Mouse (Mus musculus) left cerebral cortex, postnatal 36 days (tissue): Measurements from ENCODE around the gene Epha3. TPM values are rescaled to one million over a fixed set of nuclear protein-coding genes. Genes with fewer than 3 reads are reported as not detected.

Experiments used
- DNase-seq, 2 experiments: peaks; one replicate each; pipeline ENCODE4 v3.0.0; 2021 to 2022; ENCODE audit warnings: low spot score in 2 of 2, mixed read lengths in 1 of 2
- intact Hi-C: fragments of 180-260 bp; cut with DNase I; formaldehyde crosslinking; loops from one replicate; pipeline ENCODE4 v1.15.1; 2025
- total RNA-seq, 2 experiments: library from RNA; stranded (reverse); gene quantifications; 2 replicates each; pipeline ENCODE4 v1.2.3; 2021

The Epha3 gene
- total RNA-seq, 2 experiments from 2014 or later, result 11.7 to 14.6 TPM

- DNase-seq, result no peak
- intact Hi-C loops, result no loop called here
Observed at GRCm38 (mm10) chr16:63794292-63794691, 69.7 kb downstream of the Epha3 start.

DNA sequence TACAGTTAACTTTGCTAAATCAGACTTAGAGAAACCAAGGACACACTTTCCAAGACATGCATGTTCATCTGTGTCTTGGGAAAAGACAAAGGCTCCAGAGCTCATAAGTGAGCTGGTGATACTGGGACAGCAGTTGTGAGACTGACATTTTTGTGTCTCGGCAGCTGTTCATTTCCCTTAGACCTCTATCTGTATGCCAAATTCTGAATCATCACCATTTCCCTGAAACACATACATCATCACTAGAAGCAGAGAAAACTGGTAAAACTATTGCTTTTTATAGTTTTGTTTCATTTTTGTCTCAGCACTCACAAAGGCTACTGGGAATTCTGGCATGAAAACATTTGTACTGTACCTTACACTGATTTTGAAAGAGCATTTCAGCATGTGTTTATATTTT, 70.2 kb downstream of the Epha3 start:
- intact Hi-C loops, result no loop called here
- DNase-seq, result no peak

- DNase-seq, result no peak
- intact Hi-C loops, result no loop called here
Observed at GRCm38 (mm10) chr16:63792084-63792483, 71.9 kb downstream of the Epha3 start.

- DNase-seq, result no peak
- intact Hi-C loops, result no loop called here
Observed at GRCm38 (mm10) chr16:63783544-63783943, 80.4 kb downstream of the Epha3 start.

- DNase-seq, result no peak
- intact Hi-C loops, result no loop called here
Observed at GRCm38 (mm10) chr16:63782101-63782500, 81.9 kb downstream of the Epha3 start.

GRCm38 (mm10) chr16:63780151-63780550, 83.8 kb downstream of the Epha3 start:
- no peak for DNase-seq
- intact Hi-C loops, result no loop called here

DNA sequence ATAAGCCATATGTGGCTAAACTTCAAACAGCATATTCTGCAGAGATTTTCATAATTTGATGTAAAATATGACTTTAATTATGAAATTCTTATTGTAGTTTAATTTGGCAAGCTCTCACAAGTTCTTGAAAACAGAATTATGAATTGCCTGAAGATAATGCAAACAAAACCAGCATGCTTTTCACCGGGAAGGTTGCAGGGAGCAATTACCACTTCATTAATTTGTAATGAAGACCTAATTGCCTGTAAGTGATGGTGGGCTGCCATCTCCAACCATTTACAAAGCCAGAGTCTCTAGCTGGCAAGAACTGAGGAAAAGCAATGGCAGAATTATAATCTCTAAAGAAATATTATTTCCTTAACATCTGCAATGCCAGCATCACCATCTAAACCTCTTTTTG, 86.2 kb downstream of the Epha3 start:
- intact Hi-C loops, result no loop called here
- DNase-seq, result no peak

DNA sequence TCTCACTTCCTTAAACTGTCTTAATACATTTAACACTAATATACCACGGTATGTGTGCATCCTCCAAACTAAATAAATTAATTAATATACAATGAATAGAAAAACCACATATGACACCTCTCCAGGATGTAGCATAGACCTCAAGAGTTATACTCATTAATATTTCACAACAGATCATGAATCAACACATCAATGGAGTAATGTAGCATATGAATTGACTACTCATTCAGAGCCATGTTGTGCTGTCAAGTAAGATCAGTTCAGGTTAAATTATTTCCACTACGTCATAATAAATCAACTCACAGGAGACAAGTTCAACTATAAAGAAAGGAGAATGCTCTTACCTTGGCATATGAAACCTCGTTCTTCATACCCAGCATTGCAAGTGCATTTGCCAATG, 91.4 kb downstream of the Epha3 start:
- intact Hi-C loops, result no loop called here
- no peak for DNase-seq

DNA sequence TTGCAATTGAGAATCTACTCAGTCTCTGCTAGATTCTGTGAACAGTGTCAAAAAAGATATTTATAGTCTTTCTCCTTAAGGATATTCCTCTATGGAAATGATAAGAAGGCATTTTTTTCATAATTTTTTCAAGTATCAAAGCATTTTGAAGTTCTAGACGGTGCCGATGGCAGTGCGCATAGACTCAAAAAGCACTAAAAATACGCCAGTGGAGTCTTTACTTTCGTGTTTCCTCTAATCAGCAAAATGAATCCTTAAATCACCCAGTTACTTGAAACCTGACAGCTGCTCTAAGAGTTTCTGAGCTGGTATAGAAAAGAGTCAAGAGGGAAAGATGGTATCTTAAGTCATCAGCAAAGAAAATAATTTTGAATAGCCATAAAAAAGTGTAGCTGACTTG, 96.4 kb downstream of the Epha3 start:
- no peak for DNase-seq
- intact Hi-C loops, result no loop called here

- intact Hi-C loops, result no loop called here
- DNase-seq, result no peak
Observed at GRCm38 (mm10) chr16:63761177-63761576, 102.8 kb downstream of the Epha3 start.

DNA sequence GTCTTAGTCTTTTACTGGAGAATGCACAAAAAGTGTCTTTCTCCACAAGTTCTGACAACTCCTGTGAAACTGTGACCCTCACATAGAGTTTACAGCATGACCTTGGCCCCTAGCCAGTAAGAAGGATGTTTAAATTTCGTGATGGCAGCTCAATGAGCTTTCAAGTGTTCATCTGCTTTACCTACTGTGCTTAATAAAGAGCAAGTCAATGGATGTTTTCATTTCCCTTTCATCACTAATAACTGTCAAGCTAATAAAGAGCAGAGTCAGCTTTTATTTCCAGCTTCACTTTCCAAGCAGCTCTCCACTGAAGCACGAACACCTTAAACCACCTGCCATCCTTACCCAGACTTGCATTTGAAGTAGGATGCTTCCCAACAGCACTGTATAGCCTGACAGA, 103.9 kb downstream of the Epha3 start:
- intact Hi-C loops, result no loop called here
- DNase-seq, result no peak

- DNase-seq, result no peak
- intact Hi-C loops, result no loop called here
Observed at GRCm38 (mm10) chr16:63753052-63753451, 110.9 kb downstream of the Epha3 start.

- intact Hi-C loops, result no loop called here
- no peak for DNase-seq
Observed at GRCm38 (mm10) chr16:63747817-63748216, 116.2 kb downstream of the Epha3 start.

GRCm38 (mm10) chr16:63745465-63745864, 118.5 kb downstream of the Epha3 start:
- intact Hi-C loops, result no loop called here
- no peak for DNase-seq

DNA sequence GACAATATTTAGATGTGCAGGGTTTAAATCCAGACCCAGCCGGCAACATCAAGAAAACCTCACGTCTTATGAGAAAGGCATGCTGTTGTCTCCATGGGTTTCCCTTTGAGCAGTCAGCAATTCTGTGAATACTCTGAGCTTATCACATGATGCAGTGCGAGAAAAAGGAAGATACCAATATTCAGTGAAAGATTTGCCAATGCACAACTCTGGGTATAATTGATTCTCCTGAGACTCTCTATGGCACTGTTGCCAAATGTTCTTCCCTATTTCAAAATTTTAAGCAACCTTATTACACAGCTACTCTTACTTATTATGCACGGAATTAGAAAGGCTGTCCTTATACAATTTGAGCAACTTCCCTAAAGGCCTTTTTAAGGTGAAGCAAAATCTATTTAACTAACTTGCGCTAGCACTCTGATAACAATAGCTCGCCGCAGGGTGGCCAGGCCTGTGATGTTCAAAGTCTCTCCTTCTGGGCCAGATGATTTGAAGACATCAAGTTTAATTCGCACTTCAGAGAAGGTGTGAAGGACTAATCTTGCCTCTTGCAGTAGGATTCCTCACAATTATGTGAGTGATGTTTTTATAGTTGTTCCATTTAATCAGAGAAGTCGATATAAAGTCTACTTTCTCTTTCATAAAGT, 120.6 kb downstream of the Epha3 start:
- intact Hi-C loops, result no loop called here
- no peak for DNase-seq

DNA sequence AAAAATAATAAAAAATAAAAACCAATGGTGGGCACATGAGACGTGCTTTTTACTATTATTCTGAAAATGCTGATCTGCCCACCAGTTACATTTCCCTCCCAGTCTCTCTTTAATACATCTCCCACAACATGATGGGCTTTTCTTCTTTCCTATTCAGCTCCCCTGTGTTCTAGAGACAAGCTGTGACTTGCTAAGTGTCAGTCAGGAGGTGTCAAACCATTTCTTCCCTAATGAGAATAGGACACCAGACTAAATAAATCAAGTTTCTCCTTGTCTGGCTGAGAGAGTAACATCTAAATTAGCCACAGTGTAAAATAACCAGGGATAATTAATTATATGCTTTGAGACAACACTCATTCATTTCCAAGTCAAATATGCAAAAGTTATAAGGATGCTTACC, 144.7 kb downstream of the Epha3 start:
- no peak for DNase-seq
- intact Hi-C loops, result no loop called here

DNA sequence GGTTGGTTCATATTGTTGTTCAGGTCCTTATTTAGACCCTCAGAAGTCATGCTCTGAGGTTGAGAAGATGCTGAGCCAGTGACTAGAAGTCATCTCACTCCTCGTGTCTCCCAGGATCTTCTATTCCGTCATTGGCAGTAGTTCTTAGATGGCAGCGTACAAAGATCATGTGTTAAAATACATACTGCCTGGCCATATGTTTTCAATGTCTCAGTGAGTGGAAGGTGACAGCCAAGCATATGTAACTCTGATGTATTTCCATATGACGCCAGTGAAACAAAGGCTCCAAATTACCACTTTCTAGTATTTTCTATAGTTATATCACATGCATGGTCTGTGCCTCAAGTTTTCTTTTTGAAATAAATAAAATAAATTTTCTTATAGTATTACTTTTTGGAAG, 146.7 kb downstream of the Epha3 start:
- DNase-seq, result no peak
- intact Hi-C loops, result no loop called here

GRCm38 (mm10) chr16:63706912-63707868, 156.8 kb downstream of the Epha3 start:
- DNase-seq, result no peak
- intact Hi-C loops, result no loop called here

- DNase-seq, result no peak
- intact Hi-C loops, result no loop called here
Observed at GRCm38 (mm10) chr16:63689371-63689770, 174.6 kb downstream of the Epha3 start.

- intact Hi-C loops, result no loop called here
- no peak for DNase-seq
Observed at GRCm38 (mm10) chr16:63684211-63684610, 179.8 kb downstream of the Epha3 start.

DNA sequence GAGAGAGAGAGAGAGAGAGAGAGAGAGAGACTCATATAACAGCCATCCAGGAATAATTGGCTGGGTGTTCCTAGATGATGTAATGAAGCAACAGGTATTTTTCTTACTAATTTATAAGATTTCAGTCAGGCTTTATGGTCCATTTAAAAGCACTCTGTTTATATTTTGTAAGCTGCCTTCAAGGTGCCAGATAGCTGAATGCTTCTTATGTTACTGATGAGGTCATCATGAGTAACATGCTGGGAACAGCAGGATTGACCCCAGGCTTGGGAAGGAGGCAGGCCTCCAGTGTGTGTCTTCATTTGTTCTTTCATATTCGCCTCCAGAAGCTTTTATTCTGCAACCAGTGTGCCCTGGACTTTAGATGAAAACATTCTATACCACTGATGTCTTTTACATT, 189.5 kb downstream of the Epha3 start:
- intact Hi-C loops, result no loop called here
- DNase-seq, result no peak
